Mouse (Mus musculus): ENCODE results near the gene Jade1. TPM values are rescaled to one million over a fixed set of nuclear protein-coding genes. Genes with fewer than 3 reads are reported as not detected.

Jade1 gene
- total RNA-seq (2023; ENCODE audit: inconsistent age) = 40.3 to 51.2 TPM (median 44.7 TPM) in 4 replicates

GRCm38 (mm10) chr3:41555491-41556381 is at the start of gene Jade1:
Jade1 (plus strand) TSS chr3:41555731.

Other genes with a start within 250 kb of the Jade1 start
- gene Sclt1, start 186.8 kb downstream of the Jade1 start, total RNA-seq (2023; ENCODE audit: inconsistent age) = 21.2 to 24.2 TPM (median 23.5 TPM) in 4 replicates
- gene D3Ertd751e, start 186.9 kb downstream of the Jade1 start, total RNA-seq (2023; ENCODE audit: inconsistent age) = 13.5 to 16.2 TPM (median 14.8 TPM) in 4 replicates

Measured in B cell, adult (primary cell).